Mouse (Mus musculus): ENCODE results near the gene Afg1l. TPM values are rescaled to one million over a fixed set of nuclear protein-coding genes. Genes with fewer than 3 reads are reported as not detected.

Gene Afg1l
- 8.8 and 9.2 TPM in 2 replicates for total RNA-seq (2014; fragmentation: Nextera tagmentation)
- 7.6 and 8.4 TPM in 2 replicates for total RNA-seq (2017)
- polyA plus RNA-seq (2012): 3.7 and 4.6 TPM in 2 replicates

DNA sequence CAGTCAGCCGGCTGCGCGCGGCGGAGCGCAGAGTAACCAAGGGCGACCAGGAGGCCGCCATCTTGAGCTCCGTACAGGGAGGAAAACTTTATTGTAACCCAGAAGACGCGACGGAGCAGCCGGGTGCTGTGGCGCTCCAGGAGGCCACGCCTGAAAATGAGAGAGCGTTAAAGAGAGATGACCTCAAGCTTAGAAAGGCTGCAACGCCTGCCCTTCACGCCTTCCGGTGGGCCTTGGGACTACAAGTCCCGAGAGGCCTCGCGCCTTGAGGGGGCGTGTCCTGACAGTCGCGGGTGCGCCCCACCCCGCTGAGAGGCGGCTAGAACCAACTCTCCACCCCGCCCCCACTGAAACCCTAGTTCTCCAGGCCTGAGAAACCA, at the start of gene Afg1l:
Gene Afg1l (minus strand): TSS at position 225 of the 380 bp plus-strand sequence.
- ATAC-seq (ENCODE audit: extremely low read depth, insufficient number of reproducible peaks, low FRiP score, poor library complexity, severe bottlenecking) (peak; percentile 91), DNase-seq (ENCODE audit: low spot score) (peak; percentile 74)
- no peaks in the 10 kb centered on the region for H3K9me3 ChIP-seq (replicated peaks)
- peaks cover 61% of the 10 kb centered on the region for H3K4me1 ChIP-seq (ENCODE audit: insufficient read depth, low read depth, low read length)
- peak within 1 kb of the TSS; percentile 87 for H3K4me3 ChIP-seq (ENCODE audit: low read depth, low read length)
- H3K36me3 ChIP-seq (replicated peaks): peaks cover 18% of the 10 kb centered on the region
- no peaks in the 10 kb centered on the region for H3K27me3 ChIP-seq (ENCODE audit: insufficient read depth, low read length)
- TF ChIP-seq CTCF (IDR thresholded peaks at IDR 0.05; ENCODE audit: low read depth, low read length) (no peak), TAL1 (conservative IDR thresholded peaks at IDR 0.05; ENCODE audit: low read depth, low read length) (no peak), POLR2AphosphoS5 (IDR thresholded peaks at IDR 0.05; ENCODE audit: insufficient replicate concordance, low read depth, low read length) (no peak), GATA2 (IDR thresholded peaks at IDR 0.05; ENCODE audit: borderline replicate concordance, low read depth, low read length) (no peak)

- Histone ChIP-seq H3K36me3 (replicated peaks) (peaks cover 88% of the 10 kb centered on the region), H3K27me3 (ENCODE audit: insufficient read depth, low read length) (no peaks in the 10 kb centered on the region), H3K4me3 (ENCODE audit: low read depth, low read length) (no peak overlapping the region), H3K4me1 (ENCODE audit: insufficient read depth, low read depth, low read length) (peaks cover 49% of the 10 kb centered on the region), H3K9me3 (replicated peaks) (no peaks in the 10 kb centered on the region)
- DNase-seq (ENCODE audit: low spot score): no peak
- TF ChIP-seq CTCF (IDR thresholded peaks at IDR 0.05; ENCODE audit: low read depth, low read length) (no peak), TAL1 (conservative IDR thresholded peaks at IDR 0.05; ENCODE audit: low read depth, low read length) (no peak), GATA1 (IDR thresholded peaks at IDR 0.05; ENCODE audit: borderline replicate concordance, low read length) (no peak), POLR2AphosphoS5 (IDR thresholded peaks at IDR 0.05; ENCODE audit: insufficient replicate concordance, low read depth, low read length) (no peak), GATA2 (IDR thresholded peaks at IDR 0.05; ENCODE audit: borderline replicate concordance, low read depth, low read length) (no peak)
- ATAC-seq (ENCODE audit: extremely low read depth, insufficient number of reproducible peaks, low FRiP score, poor library complexity, severe bottlenecking): no peak
These were observed 47.3 kb upstream of the Afg1l start for GRCm38 (mm10) chr10:42525682-42526081.

DNA sequence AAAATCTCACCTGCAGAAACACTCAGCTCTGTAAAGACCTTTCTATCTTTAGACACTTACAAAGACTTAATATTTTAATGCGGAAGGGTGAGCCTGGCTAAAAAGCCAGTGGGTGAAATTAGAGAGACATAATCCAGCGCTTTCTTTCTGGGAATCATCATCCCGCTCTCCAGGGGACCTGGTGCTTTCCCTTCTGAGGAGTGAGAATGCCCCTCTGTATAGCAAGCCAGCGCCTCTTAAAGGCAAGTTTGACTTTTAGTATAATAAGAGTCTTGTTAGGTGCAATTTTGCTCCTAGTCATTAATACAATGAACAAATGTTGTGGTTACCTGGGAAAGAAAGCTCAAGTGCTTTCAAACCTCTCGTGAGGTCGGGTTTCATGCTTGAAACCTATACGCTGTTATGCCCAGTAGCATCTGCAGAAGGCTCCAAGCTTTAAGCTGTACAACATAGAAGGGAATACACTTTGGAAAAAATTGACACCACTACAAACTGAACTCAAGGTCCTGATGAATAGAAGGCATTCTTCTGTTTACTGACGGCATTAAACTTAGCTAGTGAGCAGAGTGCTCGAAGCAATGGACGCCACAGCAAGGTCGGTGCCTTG, 45.3 kb upstream of the Afg1l start:
- ATAC-seq (ENCODE audit: extremely low read depth, insufficient number of reproducible peaks, low FRiP score, poor library complexity, severe bottlenecking) (no peak), DNase-seq (ENCODE audit: low spot score) (no peak)
- H3K4me3 ChIP-seq (ENCODE audit: low read depth, low read length): no peak overlapping the region
- H3K27me3 ChIP-seq (ENCODE audit: insufficient read depth, low read length): no peaks in the 10 kb centered on the region
- no peaks in the 10 kb centered on the region for H3K9me3 ChIP-seq (replicated peaks)
- no peak for TF ChIP-seq GATA2 (IDR thresholded peaks at IDR 0.05; ENCODE audit: borderline replicate concordance, low read depth, low read length)
- TF ChIP-seq CTCF (IDR thresholded peaks at IDR 0.05; ENCODE audit: low read depth, low read length): no peak
- TF ChIP-seq TAL1 (conservative IDR thresholded peaks at IDR 0.05; ENCODE audit: low read depth, low read length): no peak
- no peak for TF ChIP-seq POLR2AphosphoS5 (IDR thresholded peaks at IDR 0.05; ENCODE audit: insufficient replicate concordance, low read depth, low read length)
- TF ChIP-seq GATA1 (IDR thresholded peaks at IDR 0.05; ENCODE audit: borderline replicate concordance, low read length): no peak
- peaks cover 60% of the 10 kb centered on the region for H3K4me1 ChIP-seq (ENCODE audit: insufficient read depth, low read depth, low read length)
- H3K36me3 ChIP-seq (replicated peaks): peaks cover 76% of the 10 kb centered on the region

DNA sequence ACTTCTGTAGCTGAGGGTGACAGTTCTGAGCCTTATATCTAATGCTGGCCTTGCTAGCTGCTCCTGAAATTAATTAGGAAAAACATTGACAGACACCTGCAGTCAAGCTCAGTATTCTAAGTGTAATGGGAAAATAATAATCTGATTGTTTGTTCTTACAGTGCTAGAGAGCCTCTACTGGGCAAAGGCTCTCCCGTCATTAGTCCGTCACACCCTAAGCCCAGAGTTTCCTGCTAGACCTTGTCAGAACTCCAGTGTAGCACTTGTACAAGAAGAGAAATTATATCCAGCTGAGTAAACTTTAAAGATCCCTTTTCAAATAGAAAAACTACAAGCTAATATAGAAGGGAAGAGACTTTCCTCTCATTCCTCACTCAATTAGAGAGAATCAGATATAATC, 44.5 kb upstream of the Afg1l start:
- Histone ChIP-seq H3K27me3 (ENCODE audit: insufficient read depth, low read length) (no peaks in the 10 kb centered on the region), H3K9me3 (replicated peaks) (no peaks in the 10 kb centered on the region), H3K36me3 (replicated peaks) (peaks cover 69% of the 10 kb centered on the region), H3K4me1 (ENCODE audit: insufficient read depth, low read depth, low read length) (peaks cover 64% of the 10 kb centered on the region), H3K4me3 (ENCODE audit: low read depth, low read length) (no peak overlapping the region)
- DNase-seq (ENCODE audit: low spot score) (no peak), ATAC-seq (ENCODE audit: extremely low read depth, insufficient number of reproducible peaks, low FRiP score, poor library complexity, severe bottlenecking) (no peak)
- TF ChIP-seq CTCF (IDR thresholded peaks at IDR 0.05; ENCODE audit: low read depth, low read length) (no peak), TAL1 (conservative IDR thresholded peaks at IDR 0.05; ENCODE audit: low read depth, low read length) (no peak), POLR2AphosphoS5 (IDR thresholded peaks at IDR 0.05; ENCODE audit: insufficient replicate concordance, low read depth, low read length) (no peak), GATA1 (IDR thresholded peaks at IDR 0.05; ENCODE audit: borderline replicate concordance, low read length) (no peak), GATA2 (IDR thresholded peaks at IDR 0.05; ENCODE audit: borderline replicate concordance, low read depth, low read length) (no peak)

GRCm38 (mm10) chr10:42521315-42521981, 43.1 kb upstream of the Afg1l start:
- Histone ChIP-seq H3K27me3 (ENCODE audit: insufficient read depth, low read length) (no peaks in the 10 kb centered on the region), H3K4me3 (ENCODE audit: low read depth, low read length) (no peak overlapping the region), H3K36me3 (replicated peaks) (peaks cover 65% of the 10 kb centered on the region), H3K4me1 (ENCODE audit: insufficient read depth, low read depth, low read length) (peaks cover 69% of the 10 kb centered on the region), H3K9me3 (replicated peaks) (no peaks in the 10 kb centered on the region)
- ATAC-seq (ENCODE audit: extremely low read depth, insufficient number of reproducible peaks, low FRiP score, poor library complexity, severe bottlenecking): peak; percentile 37
- TF ChIP-seq GATA2 (IDR thresholded peaks at IDR 0.05; ENCODE audit: borderline replicate concordance, low read depth, low read length) (no peak), TAL1 (conservative IDR thresholded peaks at IDR 0.05; ENCODE audit: low read depth, low read length) (no peak), GATA1 (IDR thresholded peaks at IDR 0.05; ENCODE audit: borderline replicate concordance, low read length) (no peak), CTCF (IDR thresholded peaks at IDR 0.05; ENCODE audit: low read depth, low read length) (no peak), POLR2AphosphoS5 (IDR thresholded peaks at IDR 0.05; ENCODE audit: insufficient replicate concordance, low read depth, low read length) (no peak)
- DNase-seq (ENCODE audit: low spot score): no peak

- Histone ChIP-seq H3K4me3 (ENCODE audit: low read depth, low read length) (no peak overlapping the region; the same call in 1 of the 2 replicates), H3K27me3 (ENCODE audit: insufficient read depth, low read length) (no peaks in the 10 kb centered on the region), H3K36me3 (replicated peaks) (peaks cover 60% of the 10 kb centered on the region), H3K4me1 (ENCODE audit: insufficient read depth, low read depth, low read length) (peaks cover 73% of the 10 kb centered on the region), H3K9me3 (replicated peaks) (no peaks in the 10 kb centered on the region)
- no peak for TF ChIP-seq POLR2AphosphoS5 (IDR thresholded peaks at IDR 0.05; ENCODE audit: insufficient replicate concordance, low read depth, low read length)
- peak; percentile 75 for TF ChIP-seq TAL1 (conservative IDR thresholded peaks at IDR 0.05; ENCODE audit: low read depth, low read length)
- DNase-seq (ENCODE audit: low spot score) (peak; percentile 26), ATAC-seq (ENCODE audit: extremely low read depth, insufficient number of reproducible peaks, low FRiP score, poor library complexity, severe bottlenecking) (peak; percentile 78)
These were observed 40.0 kb upstream of the Afg1l start for GRCm38 (mm10) chr10:42518363-42518762.

Measured in G1E (cell line).